Mouse (Mus musculus): Measurements from ENCODE around the gene Hoxb8. TPM values are rescaled to one million over a fixed set of nuclear protein-coding genes. Genes with fewer than 3 reads are reported as not detected.

The Hoxb8 gene
- polyA plus RNA-seq, 1 experiment from 2014 or later, result not detected

GRCm38 (mm10) chr11:96301837-96302236, 20.1 kb downstream of the Hoxb8 start:
- peaks cover 100% of the 10 kb centered on the region for H3K27me3 ChIP-seq (ENCODE audit: control insufficient read depth, insufficient read depth, low read depth, low read length)
- no peak overlapping the region for H3K4me2 ChIP-seq (ENCODE audit: low read depth, low read length)
- no peaks in the 10 kb centered on the region for H3K36me3 ChIP-seq (ENCODE audit: control insufficient read depth, insufficient read depth)
- ATAC-seq (ENCODE audit: low read depth), result no peak
- H3K4me1 ChIP-seq (ENCODE audit: control insufficient read depth, low read depth, low read length), result no peaks in the 10 kb centered on the region
- no peak overlapping the region for H3K9ac ChIP-seq (ENCODE audit: low read depth, low read length)
- WGBS (ENCODE audit: insufficient replicate concordance), result 12% methylated on average over 15 of the region's 15 CpGs
- H3K27ac ChIP-seq (ENCODE audit: low read length), result no peak overlapping the region
- H3K9me3 ChIP-seq (replicated peaks; ENCODE audit: control insufficient read depth, low read length), result no peaks in the 10 kb centered on the region
- H3K4me3 ChIP-seq (ENCODE audit: low read depth, low read length), result no peak overlapping the region

GRCm38 (mm10) chr11:96302381-96303150, 20.9 kb downstream of the Hoxb8 start:
- no peak overlapping the region for H3K9ac ChIP-seq (ENCODE audit: low read depth, low read length)
- no peaks in the 10 kb centered on the region for H3K9me3 ChIP-seq (replicated peaks; ENCODE audit: control insufficient read depth, low read length)
- H3K27me3 ChIP-seq (ENCODE audit: control insufficient read depth, insufficient read depth, low read depth, low read length), result peaks cover 99% of the 10 kb centered on the region
- no peak overlapping the region for H3K4me2 ChIP-seq (ENCODE audit: low read depth, low read length)
- ATAC-seq (ENCODE audit: low read depth), result no peak
- no peaks in the 10 kb centered on the region for H3K4me1 ChIP-seq (ENCODE audit: control insufficient read depth, low read depth, low read length)
- WGBS (ENCODE audit: insufficient replicate concordance), result 27% methylated on average over 23 of the region's 23 CpGs
- no peaks in the 10 kb centered on the region for H3K36me3 ChIP-seq (ENCODE audit: control insufficient read depth, insufficient read depth)
- H3K4me3 ChIP-seq (ENCODE audit: low read depth, low read length), result no peak overlapping the region
- no peak overlapping the region for H3K27ac ChIP-seq (ENCODE audit: low read length)

- Histone ChIP-seq H3K27ac (ENCODE audit: low read length) (no peak within 1 kb of the TSS), H3K9ac (ENCODE audit: low read depth, low read length) (no peak within 1 kb of the TSS), H3K4me3 (ENCODE audit: low read depth, low read length) (peak within 1 kb of the TSS; percentile 37), H3K4me1 (ENCODE audit: control insufficient read depth, low read depth, low read length) (no peaks in the 10 kb centered on the region), H3K9me3 (replicated peaks; ENCODE audit: control insufficient read depth, low read length) (no peaks in the 10 kb centered on the region), H3K36me3 (ENCODE audit: control insufficient read depth, insufficient read depth) (no peaks in the 10 kb centered on the region), H3K27me3 (ENCODE audit: control insufficient read depth, insufficient read depth, low read depth, low read length) (peaks cover 99% of the 10 kb centered on the region), H3K4me2 (ENCODE audit: low read depth, low read length) (peak within 1 kb of the TSS; percentile 24; the same call in 1 of the 2 replicates)
- ATAC-seq (ENCODE audit: low read depth), result no peak
- WGBS (ENCODE audit: insufficient replicate concordance), result 1% methylated on average over 69 of the region's 69 CpGs
Observed at GRCm38 (mm10) chr11:96303151-96304099, 21.7 kb downstream of the Hoxb8 start, which contains the start of gene Hoxb5. Gene Hoxb5, plus strand, starts transcription at chr11:96303336.

GRCm38 (mm10) chr11:96304381-96305195, 22.9 kb downstream of the Hoxb8 start:
- Histone ChIP-seq H3K4me1 (ENCODE audit: control insufficient read depth, low read depth, low read length) (no peaks in the 10 kb centered on the region), H3K4me2 (ENCODE audit: low read depth, low read length) (no peak overlapping the region), H3K4me3 (ENCODE audit: low read depth, low read length) (no peak overlapping the region), H3K27ac (ENCODE audit: low read length) (no peak overlapping the region), H3K36me3 (ENCODE audit: control insufficient read depth, insufficient read depth) (no peaks in the 10 kb centered on the region), H3K9me3 (replicated peaks; ENCODE audit: control insufficient read depth, low read length) (no peaks in the 10 kb centered on the region), H3K9ac (ENCODE audit: low read depth, low read length) (no peak overlapping the region), H3K27me3 (ENCODE audit: control insufficient read depth, insufficient read depth, low read depth, low read length) (peaks cover 99% of the 10 kb centered on the region)
- WGBS (ENCODE audit: insufficient replicate concordance), result 5% methylated on average over 38 of the region's 38 CpGs
- no peak for ATAC-seq (ENCODE audit: low read depth)

- H3K27ac ChIP-seq (ENCODE audit: low read length), result no peak overlapping the region
- ATAC-seq (ENCODE audit: low read depth), result no peak
- no peaks in the 10 kb centered on the region for H3K9me3 ChIP-seq (replicated peaks; ENCODE audit: control insufficient read depth, low read length)
- H3K36me3 ChIP-seq (ENCODE audit: control insufficient read depth, insufficient read depth), result no peaks in the 10 kb centered on the region
- no peak overlapping the region for H3K9ac ChIP-seq (ENCODE audit: low read depth, low read length)
- peaks cover 99% of the 10 kb centered on the region for H3K27me3 ChIP-seq (ENCODE audit: control insufficient read depth, insufficient read depth, low read depth, low read length)
- no peaks in the 10 kb centered on the region for H3K4me1 ChIP-seq (ENCODE audit: control insufficient read depth, low read depth, low read length)
- 49% methylated on average over 6 of the region's 6 CpGs for WGBS (ENCODE audit: insufficient replicate concordance)
- H3K4me2 ChIP-seq (ENCODE audit: low read depth, low read length), result no peak overlapping the region
- H3K4me3 ChIP-seq (ENCODE audit: low read depth, low read length), result no peak overlapping the region
Observed at GRCm38 (mm10) chr11:96305505-96306182, 23.9 kb downstream of the Hoxb8 start.

- Histone ChIP-seq H3K9me3 (replicated peaks; ENCODE audit: control insufficient read depth, low read length) (no peaks in the 10 kb centered on the region), H3K36me3 (ENCODE audit: control insufficient read depth, insufficient read depth) (no peaks in the 10 kb centered on the region), H3K27ac (ENCODE audit: low read length) (no peak overlapping the region), H3K4me2 (ENCODE audit: low read depth, low read length) (no peak overlapping the region), H3K4me3 (ENCODE audit: low read depth, low read length) (no peak overlapping the region), H3K4me1 (ENCODE audit: control insufficient read depth, low read depth, low read length) (no peaks in the 10 kb centered on the region), H3K27me3 (ENCODE audit: control insufficient read depth, insufficient read depth, low read depth, low read length) (peaks cover 99% of the 10 kb centered on the region), H3K9ac (ENCODE audit: low read depth, low read length) (no peak overlapping the region)
- WGBS (ENCODE audit: insufficient replicate concordance), result 27% methylated on average over 7 of the region's 7 CpGs
- ATAC-seq (ENCODE audit: low read depth), result no peak
Observed at GRCm38 (mm10) chr11:96306183-96306907, 24.6 kb downstream of the Hoxb8 start.

- Histone ChIP-seq H3K4me2 (ENCODE audit: low read depth, low read length) (no peak overlapping the region), H3K27me3 (ENCODE audit: control insufficient read depth, insufficient read depth, low read depth, low read length) (peaks cover 98% of the 10 kb centered on the region), H3K27ac (ENCODE audit: low read length) (no peak overlapping the region), H3K36me3 (ENCODE audit: control insufficient read depth, insufficient read depth) (no peaks in the 10 kb centered on the region), H3K4me3 (ENCODE audit: low read depth, low read length) (no peak overlapping the region), H3K4me1 (ENCODE audit: control insufficient read depth, low read depth, low read length) (no peaks in the 10 kb centered on the region), H3K9ac (ENCODE audit: low read depth, low read length) (no peak overlapping the region), H3K9me3 (replicated peaks; ENCODE audit: control insufficient read depth, low read length) (no peaks in the 10 kb centered on the region)
- WGBS (ENCODE audit: insufficient replicate concordance), result 16% methylated on average over 13 of the region's 13 CpGs
- ATAC-seq (ENCODE audit: low read depth), result no peak
Observed at GRCm38 (mm10) chr11:96306908-96307269, 25.2 kb downstream of the Hoxb8 start.

GRCm38 (mm10) chr11:96308763-96309162, 27.1 kb downstream of the Hoxb8 start:
- Histone ChIP-seq H3K9ac (ENCODE audit: low read depth, low read length) (no peak overlapping the region), H3K4me1 (ENCODE audit: control insufficient read depth, low read depth, low read length) (no peaks in the 10 kb centered on the region), H3K27me3 (ENCODE audit: control insufficient read depth, insufficient read depth, low read depth, low read length) (peaks cover 98% of the 10 kb centered on the region), H3K4me2 (ENCODE audit: low read depth, low read length) (no peak overlapping the region), H3K4me3 (ENCODE audit: low read depth, low read length) (no peak overlapping the region), H3K27ac (ENCODE audit: low read length) (no peak overlapping the region), H3K9me3 (replicated peaks; ENCODE audit: control insufficient read depth, low read length) (no peaks in the 10 kb centered on the region), H3K36me3 (ENCODE audit: control insufficient read depth, insufficient read depth) (no peaks in the 10 kb centered on the region)
- WGBS (ENCODE audit: insufficient replicate concordance), result 27% methylated on average over 4 of the region's 4 CpGs
- no peak for ATAC-seq (ENCODE audit: low read depth)
